Mouse (Mus musculus) left cerebral cortex, postnatal 25 days (tissue): Measurements from ENCODE around the gene Tmem54. TPM values are rescaled to one million over a fixed set of nuclear protein-coding genes. Genes with fewer than 3 reads are reported as not detected.

Experiments
- DNase-seq, 2 experiments: peaks; one replicate each; pipeline ENCODE4 v3.0.0; 2022; ENCODE audit warnings: low spot score in 2 of 2, mixed read lengths in 1 of 2
- intact Hi-C: fragments of 180-260 bp; cut with DNase I; formaldehyde crosslinking; loops from one replicate; pipeline ENCODE4 v1.15.1; 2025
- total RNA-seq, 2 experiments: library from RNA; stranded (reverse); gene quantifications; 2 replicates each; pipeline ENCODE4 v1.2.3; 2021

Gene Tmem54
- total RNA-seq, 2 experiments from 2014 or later, result not detected

DNA sequence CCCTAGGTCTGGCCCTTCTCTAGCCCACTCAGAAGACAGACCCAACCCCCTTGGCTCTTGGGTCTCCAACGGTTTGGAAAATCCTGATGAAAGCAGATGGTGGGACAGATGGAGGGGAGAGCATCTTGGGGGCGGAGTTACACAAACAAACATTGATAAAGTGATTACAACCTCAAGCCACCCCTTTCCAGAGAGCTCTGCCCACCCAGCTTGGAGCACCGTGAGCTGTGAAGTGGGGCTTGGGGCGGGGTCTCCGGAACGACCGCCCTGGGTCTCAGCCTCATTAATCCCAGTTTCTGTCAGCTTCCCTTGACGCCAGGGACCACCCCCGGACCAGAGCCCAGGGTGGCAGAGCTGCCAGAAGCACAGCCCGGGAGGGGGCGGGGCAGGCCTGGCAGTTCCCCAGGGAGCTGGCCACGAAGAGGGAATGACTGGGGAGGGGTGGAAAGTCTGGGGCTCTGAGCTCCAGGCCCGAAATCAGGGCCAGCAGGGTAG is 19.4 kb downstream of the Tmem54 start:
- intact Hi-C loops, result no loop called here
- DNase-seq, result peak in 1 of 2 experiments; percentile 65

GRCm38 (mm10) chr4:129125736-129126451 is 20.5 kb downstream of the Tmem54 start:
- DNase-seq, result no peak
- intact Hi-C loops, result no loop called here

GRCm38 (mm10) chr4:129128582-129129338 is 23.4 kb downstream of the Tmem54 start:
- intact Hi-C loops, result no loop called here
- DNase-seq, result peak in 1 of 2 experiments; percentile 90

GRCm38 (mm10) chr4:129129387-129129786 is 24.0 kb downstream of the Tmem54 start:
- DNase-seq, result no peak
- intact Hi-C loops, result no loop called here

- intact Hi-C loops, result loop anchor here (5.0 to 10.0 kb wide), 3 partner anchors 57 to 325 kb away; partner anchors contain the start of genes S100pbp and Yars
- no peak for DNase-seq
Measured at GRCm38 (mm10) chr4:129130149-129130548, 24.8 kb downstream of the Tmem54 start.

DNA sequence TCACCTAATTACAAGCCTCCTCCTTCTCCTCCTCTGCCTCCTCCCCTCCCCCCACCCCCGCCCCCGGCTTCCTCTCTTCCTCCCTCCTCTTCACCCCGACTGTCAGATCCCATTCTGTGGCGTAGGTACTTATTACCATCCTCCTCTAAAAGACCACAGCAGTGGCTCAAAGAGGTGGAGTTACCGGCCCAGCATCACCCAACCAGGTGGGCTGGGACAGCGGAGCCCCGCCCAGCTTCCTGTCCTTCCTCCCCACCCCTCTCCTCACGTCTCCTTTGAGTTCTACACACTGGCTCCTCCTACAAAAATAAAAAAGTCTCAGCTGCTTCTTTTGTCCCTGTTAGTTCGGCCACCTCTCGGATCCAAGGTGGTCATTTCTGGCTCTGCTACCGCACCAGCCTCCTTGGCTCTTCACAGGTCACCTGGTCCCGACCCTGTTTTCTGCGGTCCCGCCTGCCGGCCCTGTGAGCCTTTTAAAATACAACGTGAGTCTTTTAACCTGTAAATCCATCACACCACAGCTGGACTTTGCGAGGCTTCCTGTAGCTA is 25.5 kb downstream of the Tmem54 start:
- intact Hi-C loops, result loop anchor here (5.0 to 10.0 kb wide), 3 partner anchors 56 to 324 kb away; partner anchors contain the start of genes S100pbp and Yars
- no peak for DNase-seq

GRCm38 (mm10) chr4:129134799-129135585 is 29.6 kb downstream of the Tmem54 start:
- DNase-seq, result no peak
- intact Hi-C loops, result loop anchor here (5.0 to 10.0 kb wide), 3 partner anchors 52 to 320 kb away; partner anchors contain the start of genes S100pbp and Yars

DNA sequence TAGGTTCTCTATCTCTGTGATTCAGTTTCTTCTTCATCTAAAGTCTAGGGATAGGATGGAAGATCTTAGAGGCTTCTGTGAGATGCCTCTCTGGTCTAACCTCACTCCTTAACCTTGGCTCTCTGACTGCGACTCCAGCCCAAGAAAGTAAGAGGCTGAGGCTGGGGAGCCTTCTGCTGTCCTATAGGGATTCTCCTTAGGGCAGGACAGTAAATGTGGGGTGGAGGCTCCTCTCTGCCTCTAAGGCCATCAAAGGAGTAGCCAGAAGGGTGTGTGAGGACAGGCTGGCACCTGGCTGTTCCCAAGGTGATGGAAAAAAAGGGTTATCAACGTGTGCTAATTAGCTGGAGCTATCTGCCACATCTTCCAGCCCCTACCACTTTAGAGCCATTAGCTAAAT is 30.3 kb downstream of the Tmem54 start:
- no peak for DNase-seq
- intact Hi-C loops, result loop anchor here (10.0 kb wide), 2 partner anchors 139 to 319 kb away; no protein-coding TSS in a partner anchor

- intact Hi-C loops, result loop anchor here (10.0 kb wide), 2 partner anchors 139 to 319 kb away; no protein-coding TSS in a partner anchor
- no peak for DNase-seq
Measured at GRCm38 (mm10) chr4:129136189-129136578, 30.8 kb downstream of the Tmem54 start.

DNA sequence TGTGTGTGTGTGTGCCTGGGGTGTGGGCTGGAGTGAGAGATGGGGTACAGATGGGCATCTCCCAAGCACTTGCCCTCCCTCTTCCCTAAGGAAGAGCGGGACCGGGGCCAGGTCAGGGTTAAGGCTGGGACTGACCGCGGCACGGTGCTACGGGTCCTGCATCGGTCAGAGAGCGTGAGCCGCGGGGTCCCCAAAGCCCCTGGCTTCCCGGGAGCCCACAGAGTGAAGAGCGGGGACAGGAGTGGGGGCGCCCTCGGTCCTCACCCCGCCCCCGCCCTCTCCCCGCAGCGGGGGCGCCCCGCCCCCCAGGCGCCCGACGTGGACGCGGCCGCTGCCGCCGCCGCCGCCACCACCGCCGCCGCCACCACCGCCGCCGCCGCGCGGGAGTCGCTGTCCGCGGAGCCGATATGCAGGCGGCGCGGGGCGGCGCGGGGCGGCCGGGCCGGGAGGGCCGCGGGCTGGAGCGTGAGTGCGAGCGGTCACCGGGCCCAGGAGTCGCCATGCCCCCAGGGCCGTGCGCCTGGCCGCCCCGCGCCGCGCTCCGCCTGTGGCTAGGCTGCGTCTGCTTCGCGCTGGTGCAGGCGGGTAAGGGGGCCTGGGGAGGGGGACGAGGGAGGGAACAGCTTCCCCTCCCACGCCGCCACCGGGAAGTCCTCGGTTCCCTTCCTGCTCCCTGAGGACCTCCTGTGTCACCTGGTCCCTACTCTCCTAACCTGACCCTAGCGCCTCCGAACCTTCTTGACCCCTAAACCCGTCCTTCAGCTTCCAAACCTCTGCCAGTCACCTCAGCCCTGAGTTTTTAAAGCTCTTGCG is 31.4 kb downstream of the Tmem54 start, which contains the start of gene Fndc5:
TSS of gene Fndc5 (plus strand) at position 421 of the 813 bp plus-strand sequence.
- DNase-seq, result no peak
- intact Hi-C loops, result loop anchor here (10.0 kb wide), 2 partner anchors 138 to 318 kb away; no protein-coding TSS in a partner anchor

DNA sequence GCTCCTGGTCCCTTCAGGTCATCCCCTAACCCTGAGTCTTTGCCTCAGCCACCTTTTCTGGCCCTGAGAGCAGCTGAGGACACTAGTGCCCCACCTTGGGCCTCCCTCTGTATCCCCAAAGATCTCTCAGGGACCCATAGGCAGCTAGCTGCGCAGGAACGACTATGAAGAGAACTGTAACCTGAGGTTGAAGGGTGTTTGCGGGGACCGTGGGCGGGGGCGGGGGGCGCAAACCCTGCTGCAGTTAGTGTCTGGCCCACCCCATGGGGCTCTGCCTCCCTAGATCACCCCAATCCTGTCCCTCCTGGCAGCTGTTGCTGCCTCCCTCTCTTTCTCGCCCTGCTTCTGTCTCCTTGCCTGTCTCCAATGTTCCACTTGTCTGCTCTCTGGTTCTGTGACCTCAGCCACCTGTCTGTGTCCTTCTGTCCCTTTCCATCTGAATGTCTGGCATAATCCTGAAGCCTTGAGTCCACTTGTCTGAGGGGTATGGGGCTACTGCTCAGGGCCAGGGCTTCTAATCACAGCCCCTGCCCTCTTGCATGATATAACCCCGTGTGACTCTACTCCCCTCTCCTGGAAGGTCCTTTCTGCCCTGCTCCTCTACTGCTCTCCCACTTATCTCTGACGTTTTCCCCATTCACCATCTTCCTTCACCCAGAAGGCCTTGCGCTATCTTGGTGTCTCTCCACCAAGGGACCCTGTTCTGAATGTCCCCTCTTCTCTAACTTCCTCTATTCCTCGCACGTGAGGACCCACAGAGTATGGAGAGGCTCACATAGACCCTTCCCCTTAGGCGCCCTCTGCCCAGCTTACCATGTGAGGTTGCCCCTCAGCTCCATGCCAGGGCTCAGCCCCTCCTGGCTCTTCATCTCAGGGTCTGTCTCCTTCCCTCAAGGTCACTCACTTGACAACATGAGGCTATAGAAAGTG is 32.3 kb downstream of the Tmem54 start:
- DNase-seq, result no peak
- intact Hi-C loops, result loop anchor here (10.0 kb wide), 2 partner anchors 137 to 317 kb away; no protein-coding TSS in a partner anchor

- DNase-seq, result no peak
- intact Hi-C loops, result loop anchor here (10.0 kb wide), 2 partner anchors 135 to 315 kb away; no protein-coding TSS in a partner anchor
Measured at GRCm38 (mm10) chr4:129139642-129140041, 34.3 kb downstream of the Tmem54 start.

DNA sequence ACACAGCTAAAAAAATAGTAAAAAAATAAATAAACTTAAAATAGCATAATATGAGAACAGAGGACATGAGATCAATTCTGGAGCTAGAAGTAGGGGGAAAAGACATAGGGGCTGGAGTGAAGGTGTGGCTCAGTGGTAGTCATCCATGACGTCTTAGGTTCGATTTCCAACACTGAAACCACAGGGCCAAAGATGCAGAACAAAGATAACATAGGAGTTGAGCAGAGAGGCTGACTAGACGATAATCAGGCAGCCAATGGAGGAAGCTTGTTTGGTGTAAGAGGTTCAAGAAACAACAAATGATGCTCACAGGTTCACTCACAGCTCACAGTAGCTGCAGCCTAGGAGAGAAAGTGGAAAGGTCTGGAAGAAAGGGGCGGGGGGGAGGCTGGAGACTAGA is 35.5 kb downstream of the Tmem54 start:
- no peak for DNase-seq
- intact Hi-C loops, result no loop called here

DNA sequence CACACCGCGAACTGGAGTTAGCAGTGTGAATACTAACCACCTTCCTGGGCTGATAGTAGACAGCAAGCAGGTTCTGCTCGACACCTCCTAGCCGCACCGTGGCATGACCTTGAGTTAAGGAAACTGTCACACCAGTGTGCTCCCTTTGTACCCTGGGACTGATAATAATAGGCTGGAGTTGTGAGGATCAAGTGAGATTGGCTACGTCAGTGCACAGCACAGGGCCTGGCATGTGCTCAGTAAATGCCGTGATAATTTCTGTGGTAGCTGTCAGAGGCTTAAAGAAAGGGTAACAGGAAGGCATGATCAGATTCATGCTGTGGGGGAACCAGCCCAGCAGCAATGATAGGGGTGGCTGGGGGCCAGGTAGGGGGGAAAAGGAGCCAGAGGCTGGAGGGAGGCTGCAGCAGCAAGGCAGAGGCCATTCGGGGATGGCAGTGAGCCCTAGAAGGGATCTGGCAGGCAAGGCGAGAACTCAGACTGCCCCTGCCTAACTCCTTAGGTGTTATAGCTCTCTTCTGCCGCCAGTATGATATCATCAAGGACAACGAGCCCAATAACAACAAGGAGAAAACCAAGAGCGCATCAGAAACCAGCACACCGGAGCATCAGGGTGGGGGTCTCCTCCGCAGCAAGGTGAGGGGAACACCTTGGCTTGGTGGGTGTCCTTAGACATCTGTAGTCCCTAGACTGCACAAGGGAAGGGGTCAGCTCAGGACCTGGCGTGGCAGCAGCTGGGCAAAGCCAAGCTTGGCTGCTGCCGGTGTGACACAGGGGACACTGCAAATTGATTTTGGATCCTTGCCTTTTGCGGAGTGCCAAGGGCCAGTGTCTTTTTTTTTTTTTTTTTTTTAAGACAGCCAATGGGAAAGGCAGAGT is 36.5 kb downstream of the Tmem54 start:
- no peak for DNase-seq
- intact Hi-C loops, result no loop called here

- DNase-seq, result no peak
- intact Hi-C loops, result no loop called here
Measured at GRCm38 (mm10) chr4:129142439-129143045, 37.2 kb downstream of the Tmem54 start.

GRCm38 (mm10) chr4:129143509-129143908 is 38.2 kb downstream of the Tmem54 start:
- DNase-seq, result peak in 1 of 2 experiments; percentile 62
- intact Hi-C loops, result no loop called here
